Mouse (Mus musculus) testis, postnatal 14 days (tissue): ENCODE measurements at regions not wholly inside any gene's neighbourhood (a gene's known extent, or its start where the extent isn't known, plus 50 kb on each side); places are given as distances from the start of the nearest gene placed in this dataset.

Experiments
- DNase-seq: peaks from one replicate; pipeline ENCODE4 v3.0.0; 2021; ENCODE audit warnings: low spot score

GRCm38 (mm10) chr19:16075512-16076086 is 57.0 kb upstream of the Gnaq start:
- no peak for DNase-seq

- DNase-seq: no peak
Observed at GRCm38 (mm10) chr19:16075026-16075425, 57.6 kb upstream of the Gnaq start.

GRCm38 (mm10) chr19:16067314-16067713 is 65.3 kb upstream of the Gnaq start:
- no peak for DNase-seq

GRCm38 (mm10) chr19:16064911-16065310 is 67.7 kb upstream of the Gnaq start:
- no peak for DNase-seq

- peak; percentile 41 for DNase-seq
Observed at GRCm38 (mm10) chr19:16063916-16064580, 68.6 kb upstream of the Gnaq start.

- no peak for DNase-seq
Observed at GRCm38 (mm10) chr19:16063533-16063915, 69.1 kb upstream of the Gnaq start.

GRCm38 (mm10) chr19:16061821-16062220 is 70.8 kb upstream of the Gnaq start:
- no peak for DNase-seq

GRCm38 (mm10) chr19:16059026-16059425 is 73.6 kb upstream of the Gnaq start:
- no peak for DNase-seq

GRCm38 (mm10) chr19:16050220-16051055 is 65.6 kb upstream of the Cep78 start:
- no peak for DNase-seq

- no peak for DNase-seq
Observed at GRCm38 (mm10) chr19:16049646-16050045, 64.9 kb upstream of the Cep78 start.

- no peak for DNase-seq
Observed at GRCm38 (mm10) chr19:16046977-16047376, 62.2 kb upstream of the Cep78 start.

- no peak for DNase-seq
Observed at GRCm38 (mm10) chr19:16045261-16045660, 60.5 kb upstream of the Cep78 start.

- no peak for DNase-seq
Observed at GRCm38 (mm10) chr19:16044169-16044568, 59.4 kb upstream of the Cep78 start.

- DNase-seq: no peak
Observed at GRCm38 (mm10) chr19:16043007-16043406, 58.2 kb upstream of the Cep78 start.

GRCm38 (mm10) chr19:16041891-16042290 is 57.1 kb upstream of the Cep78 start:
- no peak for DNase-seq

- no peak for DNase-seq
Observed at GRCm38 (mm10) chr19:16037806-16038205, 53.0 kb upstream of the Cep78 start.
